Mouse (Mus musculus) limb, embryonic 11.5 days (tissue): Measurements from ENCODE around the gene Ehmt2. TPM values are rescaled to one million over a fixed set of nuclear protein-coding genes. Genes with fewer than 3 reads are reported as not detected.

Source experiments
- ATAC-seq: fragments of 200-750 bp; cut with Nextera tagmentation; 2 replicates; pipeline ENCODE4 v1.8.0; 2017; ENCODE audit warnings: low read depth; ENCODE audit not compliant: insufficient number of reproducible peaks, low FRiP score, low TSS enrichment
- DNase-seq: peaks from one replicate; pipeline ENCODE4 v3.0.0-alpha.2; 2015; ENCODE audit warnings: low spot score
- H3K27ac ChIP-seq: fragments of 300-500 bp; sonication (generic); replicated peaks from 2 replicates; pipeline ENCODE4 v1.5.1; 2014; ENCODE audit warnings: low read depth, mild to moderate bottlenecking, low read length
- H3K27me3 ChIP-seq: fragments of 300-500 bp; sonication (generic); 2 replicates; pipeline ENCODE4 v1.6.1; 2014; ENCODE audit warnings: mild to moderate bottlenecking, low read length, mixed read lengths; ENCODE audit not compliant: control insufficient read depth, insufficient read depth
- H3K36me3 ChIP-seq: fragments of 300-500 bp; sonication (generic); 2 replicates; pipeline ENCODE4 v1.6.1; 2014; ENCODE audit warnings: mild to moderate bottlenecking, low read length, moderate library complexity, mixed read lengths; ENCODE audit not compliant: control insufficient read depth, insufficient read depth
- H3K4me1 ChIP-seq: fragments of 300-500 bp; sonication (generic); 2 replicates; pipeline ENCODE4 v1.6.1; 2014; ENCODE audit warnings: low read length, mixed read lengths; ENCODE audit not compliant: control insufficient read depth, insufficient read depth
- H3K4me2 ChIP-seq: fragments of 300-500 bp; sonication (generic); 2 replicates; pipeline ENCODE4 v1.6.1; 2014; ENCODE audit warnings: low read depth, mild to moderate bottlenecking, moderate library complexity; ENCODE audit not compliant: severe bottlenecking
- H3K4me3 ChIP-seq: fragments of 300-500 bp; sonication (generic); 2 replicates; pipeline ENCODE4 v1.5.1; 2014; ENCODE audit warnings: low read depth, low read length
- H3K9ac ChIP-seq: fragments of 300-500 bp; sonication (generic); 2 replicates; pipeline ENCODE4 v1.6.1; 2014; ENCODE audit warnings: mild to moderate bottlenecking, low read length
- H3K9me3 ChIP-seq: fragments of 300-500 bp; sonication (generic); 2 replicates; pipeline ENCODE4 v1.6.1; 2016; ENCODE audit warnings: low read length; ENCODE audit not compliant: control insufficient read depth
- WGBS: fragments of 180-500 bp; shearing (Covaris S2); extraction: QIAGEN DNeasy Blood & Tissue Kit; methylation state at CpG from one replicate; pipeline ENCODE4 v1.1.7; 2014; 5-methylcytosine and 5-hydroxymethylcytosine counted together
- microRNA-seq: library from miRNA; unstranded; fragments of <30 nt; microRNA quantifications from one replicate; pipeline ENCODE4, GENCODE M21; 2016
- polyA plus RNA-seq: library from polyadenylated mRNA; unstranded; fragments of >200 nt; fragmentation: Nextera tagmentation; extraction: Ambion mirVana; gene quantifications from 2 replicates; pipeline ENCODE4 v1.2.1, GENCODE M21; 2014

Ehmt2 gene
- polyA plus RNA-seq, 1 experiment from 2014 or later = 78.9 TPM

DNA sequence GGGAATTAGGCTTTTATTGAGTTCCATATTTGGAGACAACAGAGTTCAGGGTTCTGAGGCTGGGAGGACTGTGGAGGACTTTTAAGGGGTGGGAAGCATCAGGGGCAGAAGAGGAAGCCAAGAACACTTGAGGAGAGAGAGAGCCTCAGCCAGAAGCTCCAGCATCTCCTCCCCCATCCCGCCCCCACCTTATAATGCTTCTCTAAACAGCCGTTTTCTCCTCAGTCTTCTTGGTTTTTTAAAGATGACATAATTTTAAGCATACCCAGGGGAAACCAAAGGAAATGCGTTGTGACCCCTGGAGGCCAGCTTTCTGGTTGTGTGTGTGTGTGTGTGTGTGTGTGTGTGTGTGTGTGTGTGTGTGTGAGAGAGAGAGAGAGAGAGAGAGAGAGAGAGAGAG, 63.9 kb downstream of the Ehmt2 start:
- Histone ChIP-seq H3K9me3 (no peaks in the 10 kb centered on the region), H3K4me3 (no peak overlapping the region), H3K4me2 (no peak overlapping the region), H3K27ac (no peak overlapping the region), H3K27me3 (no peaks in the 10 kb centered on the region), H3K36me3 (no peaks in the 10 kb centered on the region), H3K4me1 (peaks cover 7% of the 10 kb centered on the region; the same call in 1 of the 2 replicates), H3K9ac (no peak overlapping the region)
- DNase-seq (no peak), ATAC-seq (no peak)
- 33% methylated on average over 3 of the region's 3 CpGs for WGBS

DNA sequence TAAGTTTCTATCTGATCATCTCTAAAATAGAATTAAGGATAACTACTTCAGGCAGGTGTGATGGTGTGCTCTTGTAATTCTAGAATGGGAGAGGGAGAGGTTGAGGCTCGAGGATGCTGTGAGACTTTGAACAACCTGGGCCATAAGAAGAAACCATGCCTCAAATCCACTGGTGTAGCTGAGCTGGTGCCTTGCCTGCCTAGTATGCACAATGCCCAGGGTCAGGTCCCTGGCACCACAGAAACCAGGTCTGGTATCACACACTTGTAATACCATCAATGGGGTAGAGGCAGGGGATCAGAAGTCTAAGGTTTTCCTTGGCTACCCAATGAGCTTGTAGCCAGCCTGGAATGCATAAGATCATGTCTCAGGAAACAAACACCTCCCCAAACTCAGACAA, 64.6 kb downstream of the Ehmt2 start:
- WGBS = 38% methylated on average over 1 of the region's 1 CpGs
- no peak overlapping the region for H3K4me2 ChIP-seq
- no peak overlapping the region for H3K4me3 ChIP-seq
- no peaks in the 10 kb centered on the region for H3K36me3 ChIP-seq
- H3K27ac ChIP-seq = no peak overlapping the region
- H3K4me1 ChIP-seq = peaks cover 7% of the 10 kb centered on the region; the same call in 1 of the 2 replicates
- no peaks in the 10 kb centered on the region for H3K9me3 ChIP-seq
- ATAC-seq (no peak), DNase-seq (no peak)
- no peak overlapping the region for H3K9ac ChIP-seq
- H3K27me3 ChIP-seq = peaks cover 2% of the 10 kb centered on the region; the same call in 1 of the 2 replicates

Small RNAs within 50 kb of the gene (microRNA-seq; reads per million reads assigned to microRNA genes)
- not detected for gene Mir6972

Other genes with a start within 250 kb of the Ehmt2 start
- not detected in 2 replicates for gene Tnxb, start 227.9 kb upstream of the Ehmt2 start, polyA plus RNA-seq
- not detected in 2 replicates for gene C4b, start 154.6 kb upstream of the Ehmt2 start, polyA plus RNA-seq
- gene Cyp21a1, start 93.9 kb upstream of the Ehmt2 start, polyA plus RNA-seq = not detected in 2 replicates
- gene Stk19, start 61.5 kb upstream of the Ehmt2 start, polyA plus RNA-seq = 20.5 and 21.2 TPM in 2 replicates
- gene Dxo, start 61.5 kb upstream of the Ehmt2 start, polyA plus RNA-seq = 72.4 and 74.6 TPM in 2 replicates
- 43.2 and 49.0 TPM in 2 replicates for gene Skiv2l, start 48.3 kb upstream of the Ehmt2 start, polyA plus RNA-seq
- gene Nelfe, start 48.1 kb upstream of the Ehmt2 start, polyA plus RNA-seq = 152 TPM in 2 replicates
- gene Cfb, start 36.0 kb upstream of the Ehmt2 start, polyA plus RNA-seq = 1.6 and 2.6 TPM in 2 replicates
- 1.9 and 2.3 TPM in 2 replicates for gene Zbtb12, start 19.0 kb upstream of the Ehmt2 start, polyA plus RNA-seq
- not detected in 2 replicates for gene Gm20547, start 16.4 kb upstream of the Ehmt2 start, polyA plus RNA-seq
- 0.44 and 0.58 TPM in 2 replicates for gene C2, start 204 bp upstream of the Ehmt2 start, polyA plus RNA-seq
- 0.21 TPM in 1 of 2 replicates, not detected in the other for gene Slc44a4, start 16.0 kb downstream of the Ehmt2 start, polyA plus RNA-seq
- 10.3 and 12.8 TPM in 2 replicates for gene Neu1, start 32.8 kb downstream of the Ehmt2 start, polyA plus RNA-seq
- gene Hspa1b, start 60.8 kb downstream of the Ehmt2 start, polyA plus RNA-seq = 0.43 and 0.44 TPM in 2 replicates
- gene Gm20481, start 71.4 kb downstream of the Ehmt2 start, polyA plus RNA-seq = 0.36 and 0.43 TPM in 2 replicates
- gene Hspa1a, start 73.7 kb downstream of the Ehmt2 start, polyA plus RNA-seq = 0.75 and 4.0 TPM in 2 replicates
- 1.5 and 1.6 TPM in 2 replicates for gene Hspa1l, start 74.2 kb downstream of the Ehmt2 start, polyA plus RNA-seq
- 266 and 271 TPM in 2 replicates for gene Lsm2, start 83.4 kb downstream of the Ehmt2 start, polyA plus RNA-seq
- 124 and 140 TPM in 2 replicates for gene Vars, start 102.5 kb downstream of the Ehmt2 start, polyA plus RNA-seq
- gene Vwa7, start 118.1 kb downstream of the Ehmt2 start, polyA plus RNA-seq = 0.07 and 0.16 TPM in 2 replicates
- gene Sapcd1, start 129.5 kb downstream of the Ehmt2 start, polyA plus RNA-seq = 1.4 TPM in 2 replicates
- 3.5 and 3.7 TPM in 2 replicates for gene Msh5, start 148.3 kb downstream of the Ehmt2 start, polyA plus RNA-seq
- gene Clic1, start 151.5 kb downstream of the Ehmt2 start, polyA plus RNA-seq = 52.1 and 76.7 TPM in 2 replicates
- 553 and 582 TPM in 2 replicates for gene Ddah2, start 160.6 kb downstream of the Ehmt2 start, polyA plus RNA-seq
- gene Ly6g6c, start 166.9 kb downstream of the Ehmt2 start, polyA plus RNA-seq = 0.16 TPM in 1 of 2 replicates, not detected in the other
- 0.84 and 1.2 TPM in 2 replicates for gene Mpig6b, start 167.7 kb downstream of the Ehmt2 start, polyA plus RNA-seq
- gene Ly6g6e, start 178.4 kb downstream of the Ehmt2 start, polyA plus RNA-seq = 1.5 and 2.1 TPM in 2 replicates
- gene Ly6g6d, start 179.6 kb downstream of the Ehmt2 start, polyA plus RNA-seq = 0.72 and 1.6 TPM in 2 replicates
- gene Ly6g6f, start 187.1 kb downstream of the Ehmt2 start, polyA plus RNA-seq = 0.27 and 0.73 TPM in 2 replicates
- gene Abhd16a, start 190.8 kb downstream of the Ehmt2 start, polyA plus RNA-seq = 43.1 and 46.9 TPM in 2 replicates
- not detected in 2 replicates for gene Ly6g5c, start 209.8 kb downstream of the Ehmt2 start, polyA plus RNA-seq
- 0.44 and 0.75 TPM in 2 replicates for gene Ly6g5b, start 217.0 kb downstream of the Ehmt2 start, polyA plus RNA-seq
- 24.0 and 29.1 TPM in 2 replicates for gene Gpank1, start 223.0 kb downstream of the Ehmt2 start, polyA plus RNA-seq
- 277 and 290 TPM in 2 replicates for gene Csnk2b, start 223.6 kb downstream of the Ehmt2 start, polyA plus RNA-seq
- gene D17H6S53E, start 227.9 kb downstream of the Ehmt2 start, polyA plus RNA-seq = 8.6 and 8.9 TPM in 2 replicates
- 0.44 and 1.5 TPM in 2 replicates for gene Apom, start 233.6 kb downstream of the Ehmt2 start, polyA plus RNA-seq
- gene Bag6, start 236.7 kb downstream of the Ehmt2 start, polyA plus RNA-seq = 103 and 104 TPM in 2 replicates